Mouse (Mus musculus) neural tube, embryonic 15.5 days (tissue): Measurements from ENCODE around the gene Acvrl1. TPM values are rescaled to one million over a fixed set of nuclear protein-coding genes. Genes with fewer than 3 reads are reported as not detected.
A peak's percentile ranks its signal among the peaks of the same experiment; 100 is the strongest.

Source experiments
- ATAC-seq: fragments of 200-750 bp; cut with Nextera tagmentation; 2 replicates; pipeline ENCODE4 v1.8.0; 2017; ENCODE audit warnings: mild to moderate bottlenecking, moderate TSS enrichment, moderate library complexity; ENCODE audit not compliant: low FRiP score
- H3K27ac ChIP-seq: fragments of 300-500 bp; sonication (generic); replicated peaks from 2 replicates; pipeline ENCODE4 v1.5.1; 2015; ENCODE audit warnings: mild to moderate bottlenecking, inconsistent platforms
- H3K27me3 ChIP-seq: fragments of 300-500 bp; sonication (generic); replicated peaks from 2 replicates; pipeline ENCODE4 v1.6.1; 2015; ENCODE audit warnings: inconsistent platforms
- H3K36me3 ChIP-seq: fragments of 300-500 bp; sonication (generic); 2 replicates; pipeline ENCODE4 v1.6.1; 2015; ENCODE audit warnings: inconsistent platforms
- H3K4me1 ChIP-seq: fragments of 300-500 bp; sonication (generic); 2 replicates; pipeline ENCODE4 v1.6.1; 2015; ENCODE audit warnings: inconsistent platforms
- H3K4me2 ChIP-seq: fragments of 300-500 bp; sonication (generic); 2 replicates; pipeline ENCODE4 v1.6.1; 2015; ENCODE audit warnings: inconsistent platforms, mild to moderate bottlenecking, moderate library complexity
- H3K4me3 ChIP-seq: fragments of 300-500 bp; sonication (generic); replicated peaks from 2 replicates; pipeline ENCODE4 v1.5.1; 2015; ENCODE audit warnings: mild to moderate bottlenecking, inconsistent platforms
- H3K9ac ChIP-seq: fragments of 300-500 bp; sonication (generic); replicated peaks from 2 replicates; pipeline ENCODE4 v1.6.1; 2015; ENCODE audit warnings: mild to moderate bottlenecking, inconsistent platforms
- H3K9me3 ChIP-seq: fragments of 300-500 bp; sonication (generic); replicated peaks from 2 replicates; pipeline ENCODE4 v1.6.1; 2016; ENCODE audit warnings: inconsistent platforms
- WGBS: fragments of 180-500 bp; shearing (Covaris S2); methylation state at CpG from one replicate; pipeline ENCODE4 v1.1.7; 2015; ENCODE audit warnings: mixed read lengths; 5-methylcytosine and 5-hydroxymethylcytosine counted together
- polyA plus RNA-seq: library from polyadenylated mRNA; unstranded; fragments of >200 nt; fragmentation: Nextera tagmentation; extraction: Ambion mirVana; gene quantifications from 2 replicates; pipeline ENCODE4 v1.2.1, GENCODE M21; 2015

The Acvrl1 gene
- polyA plus RNA-seq, 1 experiment from 2014 or later, result 9.5 TPM

GRCm38 (mm10) chr15:101163056-101163458 lies 34.7 kb downstream of the Acvrl1 start:
- H3K27me3 ChIP-seq, result 0 out of 2 replicates have a peak, but pooled peaks cover 3% of the 10 kb centered on the region
- WGBS, result 8% methylated on average over 15 of the region's 15 CpGs
- no peaks in the 10 kb centered on the region for H3K9me3 ChIP-seq
- no peak overlapping the region for H3K9ac ChIP-seq
- peak overlapping the region; percentile 13; the same call in 1 of the 2 replicates for H3K4me2 ChIP-seq
- H3K4me3 ChIP-seq, result no peak overlapping the region
- ATAC-seq, result no peak
- H3K36me3 ChIP-seq, result no peaks in the 10 kb centered on the region
- H3K4me1 ChIP-seq, result peaks cover 34% of the 10 kb centered on the region
- H3K27ac ChIP-seq, result 0 out of 2 replicates have a peak overlapping the region, but pooled peaks have one; percentile 23

GRCm38 (mm10) chr15:101163854-101164253 lies 35.5 kb downstream of the Acvrl1 start:
- H3K9me3 ChIP-seq, result no peaks in the 10 kb centered on the region
- H3K4me2 ChIP-seq, result no peak overlapping the region
- 50% methylated on average over 5 of the region's 5 CpGs for WGBS
- no peak overlapping the region for H3K4me3 ChIP-seq
- no peak for ATAC-seq
- H3K36me3 ChIP-seq, result no peaks in the 10 kb centered on the region
- H3K27me3 ChIP-seq, result 0 out of 2 replicates have a peak, but pooled peaks cover 3% of the 10 kb centered on the region
- peaks cover 34% of the 10 kb centered on the region for H3K4me1 ChIP-seq
- H3K27ac ChIP-seq, result peak overlapping the region; percentile 23; the same call in 1 of the 2 replicates
- H3K9ac ChIP-seq, result no peak overlapping the region

GRCm38 (mm10) chr15:101164291-101164690 lies 36.0 kb downstream of the Acvrl1 start:
- Histone ChIP-seq H3K9ac (no peak overlapping the region), H3K4me1 (peaks cover 34% of the 10 kb centered on the region), H3K36me3 (no peaks in the 10 kb centered on the region), H3K27ac (no peak overlapping the region), H3K9me3 (no peaks in the 10 kb centered on the region), H3K4me3 (no peak overlapping the region), H3K4me2 (no peak overlapping the region), H3K27me3 (0 out of 2 replicates have a peak, but pooled peaks cover 3% of the 10 kb centered on the region)
- ATAC-seq, result no peak
- WGBS, result 70% methylated on average over 5 of the region's 5 CpGs

- no peaks in the 10 kb centered on the region for H3K9me3 ChIP-seq
Measured at GRCm38 (mm10) chr15:101165658-101166437, 37.5 kb downstream of the Acvrl1 start.

GRCm38 (mm10) chr15:101167553-101167952 lies 39.2 kb downstream of the Acvrl1 start:
- no peak overlapping the region for H3K27ac ChIP-seq
- H3K4me1 ChIP-seq, result peaks cover 19% of the 10 kb centered on the region
- no peak overlapping the region for H3K4me3 ChIP-seq
- ATAC-seq, result no peak
- 0 out of 2 replicates have a peak, but pooled peaks cover 9% of the 10 kb centered on the region for H3K27me3 ChIP-seq
- 63% methylated on average over 11 of the region's 11 CpGs for WGBS
- no peak overlapping the region for H3K4me2 ChIP-seq
- no peaks in the 10 kb centered on the region for H3K9me3 ChIP-seq
- no peak overlapping the region for H3K9ac ChIP-seq
- H3K36me3 ChIP-seq, result no peaks in the 10 kb centered on the region

More at GRCm38 (mm10) chr15:101165658-101166437, 37.5 kb downstream of the Acvrl1 start:
- Histone ChIP-seq H3K4me3 (no peak overlapping the region), H3K27ac (no peak overlapping the region), H3K9ac (no peak overlapping the region), H3K4me1 (peaks cover 25% of the 10 kb centered on the region), H3K27me3 (0 out of 2 replicates have a peak, but pooled peaks cover 3% of the 10 kb centered on the region), H3K36me3 (no peaks in the 10 kb centered on the region), H3K4me2 (no peak overlapping the region)
- ATAC-seq, result no peak
- 69% methylated on average over 16 of the region's 16 CpGs for WGBS

- H3K36me3 ChIP-seq, result no peaks in the 10 kb centered on the region
- H3K4me1 ChIP-seq, result peaks cover 13% of the 10 kb centered on the region; the same call in 1 of the 2 replicates
- no peak overlapping the region for H3K4me3 ChIP-seq
- no peak overlapping the region for H3K27ac ChIP-seq
- no peak overlapping the region for H3K4me2 ChIP-seq
- 94% methylated on average over 5 of the region's 5 CpGs for WGBS
- H3K9ac ChIP-seq, result no peak overlapping the region
- H3K9me3 ChIP-seq, result no peaks in the 10 kb centered on the region
- ATAC-seq, result no peak
- H3K27me3 ChIP-seq, result 0 out of 2 replicates have a peak, but pooled peaks cover 9% of the 10 kb centered on the region
Measured at GRCm38 (mm10) chr15:101169910-101170309, 41.6 kb downstream of the Acvrl1 start.

GRCm38 (mm10) chr15:101170413-101170980 lies 42.2 kb downstream of the Acvrl1 start:
- no peak overlapping the region for H3K4me2 ChIP-seq
- no peaks in the 10 kb centered on the region for H3K36me3 ChIP-seq
- ATAC-seq, result no peak
- WGBS, result 86% methylated on average over 10 of the region's 10 CpGs
- no peak overlapping the region for H3K4me3 ChIP-seq
- peaks cover 17% of the 10 kb centered on the region for H3K4me1 ChIP-seq
- H3K9ac ChIP-seq, result no peak overlapping the region
- H3K9me3 ChIP-seq, result no peaks in the 10 kb centered on the region
- 0 out of 2 replicates have a peak, but pooled peaks cover 9% of the 10 kb centered on the region for H3K27me3 ChIP-seq
- H3K27ac ChIP-seq, result no peak overlapping the region

GRCm38 (mm10) chr15:101171272-101171671 lies 43.0 kb downstream of the Acvrl1 start:
- Histone ChIP-seq H3K27ac (no peak overlapping the region), H3K4me2 (no peak overlapping the region), H3K27me3 (0 out of 2 replicates have a peak, but pooled peaks cover 6% of the 10 kb centered on the region), H3K4me3 (no peak overlapping the region), H3K36me3 (no peaks in the 10 kb centered on the region), H3K4me1 (peaks cover 22% of the 10 kb centered on the region), H3K9ac (no peak overlapping the region), H3K9me3 (no peaks in the 10 kb centered on the region)
- ATAC-seq, result no peak
- 75% methylated on average over 4 of the region's 4 CpGs for WGBS

GRCm38 (mm10) chr15:101172016-101172415 lies 43.7 kb downstream of the Acvrl1 start:
- Histone ChIP-seq H3K9ac (no peak overlapping the region), H3K27ac (no peak overlapping the region), H3K27me3 (0 out of 2 replicates have a peak, but pooled peaks cover 6% of the 10 kb centered on the region), H3K4me3 (no peak overlapping the region), H3K4me1 (peaks cover 29% of the 10 kb centered on the region), H3K9me3 (no peaks in the 10 kb centered on the region), H3K36me3 (no peaks in the 10 kb centered on the region), H3K4me2 (no peak overlapping the region)
- no peak for ATAC-seq
- WGBS, result 88% methylated on average over 2 of the region's 2 CpGs

- Histone ChIP-seq H3K4me1 (peaks cover 44% of the 10 kb centered on the region), H3K9me3 (no peaks in the 10 kb centered on the region), H3K27me3 (0 out of 2 replicates have a peak, but pooled peaks cover 6% of the 10 kb centered on the region), H3K36me3 (no peaks in the 10 kb centered on the region), H3K4me2 (peak within 1 kb of the TSS; percentile 78), H3K27ac (peak within 1 kb of the TSS; percentile 89), H3K9ac (peak within 1 kb of the TSS; percentile 90), H3K4me3 (peak within 1 kb of the TSS; percentile 84)
- ATAC-seq, result peak; percentile 87
- WGBS, result under 1% methylated on average over 24 of the region's 87 CpGs
Measured at GRCm38 (mm10) chr15:101173421-101174211, 45.3 kb downstream of the Acvrl1 start, which contains the start of gene Acvr1b. Gene Acvr1b, plus strand, starts transcription at chr15:101174067.
